Mouse (Mus musculus) c-Kit-negative CD71-positive TER-119-positive erythroid progenitor cells, embryonic 14.5 days (primary cell): ENCODE results near the gene Tinagl1.

Source experiments
- DNase-seq: peaks from one replicate; pipeline ENCODE4 v3.0.0-alpha.2; 2013; ENCODE audit warnings: low read depth, low spot score

Tinagl1 gene

DNA sequence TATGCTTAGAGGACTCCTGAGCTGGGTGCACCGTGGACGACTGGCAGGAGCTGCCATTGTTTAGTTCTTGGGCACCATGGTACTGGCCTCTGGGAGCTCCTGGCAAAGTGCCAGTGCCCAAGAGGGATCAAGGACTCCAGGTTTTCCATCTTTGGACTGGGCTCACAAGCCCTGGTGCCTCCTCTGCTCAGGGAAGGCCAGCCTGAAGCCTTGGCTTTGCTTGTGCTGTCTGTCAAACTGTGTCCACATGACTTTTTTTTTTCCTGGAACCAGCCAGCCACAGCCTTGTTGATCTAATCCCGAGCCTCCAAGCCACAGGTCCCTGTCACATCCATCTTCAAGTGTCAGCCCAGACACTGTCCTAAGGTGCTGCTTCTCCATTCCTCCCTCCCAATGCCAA is 33.1 kb downstream of the Tinagl1 start:
- no peak for DNase-seq

DNA sequence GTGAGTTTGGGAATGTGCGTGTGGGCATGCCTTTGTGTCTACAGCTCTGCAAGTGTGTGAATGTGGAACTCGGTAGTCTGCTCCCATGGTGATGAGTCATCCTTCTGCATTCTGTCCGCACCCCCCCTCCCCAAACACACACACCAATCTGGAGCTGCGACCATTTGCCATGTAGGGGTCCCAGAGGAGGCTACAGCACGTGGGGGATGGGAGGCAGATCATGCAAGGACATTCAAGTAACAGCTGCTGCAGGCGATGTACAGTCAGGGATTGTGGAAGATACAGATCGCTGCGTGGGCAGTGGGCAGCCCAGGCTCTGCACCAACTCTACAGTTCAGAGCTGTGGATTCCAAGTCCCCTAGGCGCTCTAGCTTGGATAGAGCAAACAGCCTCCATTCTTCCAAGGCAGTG is 33.9 kb downstream of the Tinagl1 start:
- DNase-seq = no peak

DNA sequence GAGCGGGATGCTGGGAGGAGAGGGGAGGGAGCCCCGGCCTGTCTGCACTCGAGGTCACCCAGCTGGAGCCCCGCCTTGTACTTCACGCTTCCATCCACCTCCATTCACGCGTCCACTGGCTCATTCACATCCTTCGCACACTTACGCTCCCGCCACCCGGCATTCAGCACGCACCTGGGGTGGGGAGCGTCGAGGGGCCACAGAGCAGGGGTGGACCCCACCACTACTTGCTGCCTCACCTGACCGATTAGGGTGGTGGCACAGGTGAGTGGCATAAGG is 35.8 kb downstream of the Tinagl1 start, which contains the start of gene Hcrtr1:
TSS of gene Hcrtr1 (minus strand) at position 146 of the 279 bp plus-strand sequence.
- DNase-seq = no peak

DNA sequence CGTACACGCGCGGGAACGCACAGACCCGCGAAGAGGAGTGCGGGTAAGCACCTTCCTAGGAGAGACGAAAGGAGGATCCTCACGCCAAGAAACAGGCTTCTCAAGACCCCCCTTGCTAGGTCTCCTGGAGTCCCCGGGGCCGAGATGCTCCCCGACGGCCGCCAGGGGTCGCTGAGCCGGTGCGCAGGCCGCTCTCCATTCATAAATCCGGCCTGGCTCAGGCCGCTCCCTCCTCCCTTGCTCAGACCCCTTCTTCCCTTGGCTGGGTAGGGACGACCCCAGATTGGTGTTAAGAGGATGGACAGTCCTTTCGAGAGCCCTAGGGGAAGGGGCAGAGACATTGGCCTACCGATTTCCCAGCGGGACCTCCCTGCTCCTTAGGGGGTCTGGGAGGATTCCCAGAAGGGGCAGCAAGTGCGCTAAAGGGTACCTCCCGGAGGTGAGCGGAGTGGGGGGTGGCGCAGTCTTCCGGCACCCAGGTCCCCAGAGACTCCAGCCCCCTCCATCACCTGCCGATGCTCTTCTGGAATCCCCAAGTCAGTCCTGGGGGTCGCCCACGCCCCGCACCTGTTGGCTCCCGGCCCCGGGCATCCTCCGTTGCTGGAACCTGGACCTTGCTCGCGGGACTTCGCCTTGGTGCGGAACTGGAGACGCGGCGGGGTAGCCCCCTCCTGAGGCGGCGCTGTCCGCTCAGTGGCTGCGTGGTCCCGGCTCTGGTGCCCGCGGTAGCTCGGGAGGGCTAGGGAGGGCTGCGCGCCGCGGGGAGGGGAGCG is 36.3 kb downstream of the Tinagl1 start:
- no peak for DNase-seq

DNA sequence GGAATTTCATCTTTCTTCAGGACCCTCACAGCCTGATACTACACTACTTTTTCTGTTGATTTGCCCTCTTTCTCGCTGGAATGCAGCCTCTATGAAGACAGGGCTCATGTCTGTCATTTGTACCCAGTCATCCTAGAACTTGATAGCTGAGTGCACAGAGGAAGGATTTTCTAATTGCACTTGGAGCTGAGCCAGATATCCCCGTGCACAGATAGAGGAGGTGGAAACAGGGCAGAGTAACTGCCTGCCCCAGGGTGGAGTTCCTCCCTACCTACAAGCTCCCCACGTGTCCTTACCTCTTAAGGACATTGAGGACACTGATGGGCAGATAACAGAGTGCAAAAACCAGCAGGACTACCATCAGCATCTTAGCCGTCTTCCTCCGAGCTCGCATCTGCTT is 41.5 kb downstream of the Tinagl1 start:
- DNase-seq = no peak

DNA sequence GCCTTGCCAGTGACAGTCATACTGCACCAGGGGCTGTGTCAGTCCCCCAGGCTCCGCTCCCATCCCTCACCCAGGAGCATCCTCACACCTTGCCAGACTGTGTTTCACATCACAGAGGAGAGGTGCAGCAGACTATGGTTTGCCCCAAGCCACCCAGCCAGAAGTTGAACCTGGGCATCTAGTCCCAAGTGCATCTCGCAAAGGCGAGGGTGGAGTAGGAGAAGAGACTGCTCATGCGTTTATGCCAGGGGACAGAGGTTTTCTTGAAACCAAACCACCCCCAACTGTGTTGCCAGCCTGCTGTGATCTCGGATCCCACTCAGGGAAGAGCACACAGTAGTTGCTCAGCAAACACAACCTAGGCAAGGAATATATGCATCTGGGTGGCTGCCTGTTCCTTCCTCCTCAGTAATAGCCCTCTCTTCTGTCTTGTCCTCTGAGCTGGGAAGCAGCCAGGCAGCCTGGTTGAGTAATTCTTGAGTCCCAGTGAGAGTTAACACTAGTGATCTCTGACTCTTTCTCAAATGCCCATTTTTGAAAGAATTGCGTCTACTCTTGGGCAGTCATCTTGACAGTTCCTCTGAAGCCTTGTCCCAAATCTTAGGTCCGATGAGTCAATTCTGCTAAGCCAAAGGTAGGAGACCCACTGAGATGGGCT is 43.3 kb downstream of the Tinagl1 start:
- DNase-seq = no peak

DNA sequence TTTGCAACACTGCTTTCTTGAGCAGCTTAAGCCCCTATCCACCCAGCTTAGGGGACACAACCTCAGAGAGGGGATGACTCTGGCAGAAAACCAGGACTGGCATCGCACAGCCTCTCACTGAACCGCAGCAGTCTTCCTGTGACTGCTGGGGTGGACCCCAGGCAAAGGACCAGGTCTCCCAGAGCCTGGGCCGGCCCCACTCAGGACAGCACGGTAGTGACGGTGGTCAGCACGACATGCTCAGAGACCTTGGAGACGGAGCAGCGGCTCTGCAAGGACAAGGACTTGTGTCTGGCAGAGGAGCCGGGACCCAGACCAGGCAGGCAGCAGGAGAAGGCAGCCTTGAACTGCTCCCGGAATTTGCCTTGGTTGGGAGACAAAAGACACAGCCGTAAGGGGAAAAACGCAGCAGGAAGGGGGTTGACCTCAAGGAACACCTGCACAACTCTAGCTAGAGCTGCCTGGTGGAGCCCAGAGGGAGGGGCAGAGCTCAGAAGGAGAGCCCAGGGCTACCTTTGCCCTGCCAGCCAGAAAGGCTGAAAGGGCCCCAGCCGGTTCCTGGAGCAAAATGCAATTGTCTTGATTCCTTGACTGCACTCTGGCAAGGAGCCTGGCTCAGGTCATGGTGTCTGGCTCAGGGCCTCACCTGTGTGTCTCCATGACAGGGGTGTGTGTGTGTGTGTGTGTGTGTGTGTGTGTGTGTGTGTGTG is 44.1 kb downstream of the Tinagl1 start:
- no peak for DNase-seq

DNA sequence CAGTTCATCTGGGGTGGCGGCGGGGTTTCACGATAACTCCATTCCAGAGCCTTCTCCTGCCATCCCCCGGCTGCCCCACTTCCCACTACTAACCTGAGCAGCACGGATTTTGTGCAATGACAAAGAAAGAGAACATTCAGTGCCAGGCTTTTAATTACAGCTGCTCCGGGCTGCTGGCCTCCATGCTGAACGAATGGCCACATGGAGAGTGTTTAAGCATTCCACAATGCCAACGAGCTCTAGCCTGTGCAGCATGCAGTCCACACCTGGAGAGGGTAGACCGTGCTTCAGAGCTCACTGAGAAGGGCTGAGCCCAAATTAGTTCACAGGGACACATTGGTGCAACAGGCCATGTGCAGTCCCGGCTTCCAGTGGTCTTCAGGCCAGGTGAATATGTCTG is 44.8 kb downstream of the Tinagl1 start:
- DNase-seq = no peak

DNA sequence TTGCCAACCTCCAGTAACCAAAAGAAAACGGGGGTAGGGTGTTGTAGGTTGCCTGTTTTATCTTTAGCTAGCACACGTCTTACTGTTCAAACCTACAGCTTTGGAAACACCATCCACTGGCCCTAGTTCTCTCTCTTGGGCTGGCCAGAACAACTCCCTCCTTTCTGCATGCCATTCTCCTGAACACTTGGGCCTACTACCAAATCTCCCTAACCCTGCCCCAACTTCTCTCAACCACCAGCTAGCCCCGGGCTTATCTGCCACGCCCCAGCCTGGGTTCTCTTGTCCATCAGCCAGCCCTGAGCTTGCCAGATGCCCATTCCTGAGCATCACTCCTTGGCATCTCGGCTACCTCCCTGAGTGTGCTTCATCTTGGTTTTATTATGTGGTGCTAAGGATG is 46.0 kb downstream of the Tinagl1 start:
- DNase-seq = no peak

DNA sequence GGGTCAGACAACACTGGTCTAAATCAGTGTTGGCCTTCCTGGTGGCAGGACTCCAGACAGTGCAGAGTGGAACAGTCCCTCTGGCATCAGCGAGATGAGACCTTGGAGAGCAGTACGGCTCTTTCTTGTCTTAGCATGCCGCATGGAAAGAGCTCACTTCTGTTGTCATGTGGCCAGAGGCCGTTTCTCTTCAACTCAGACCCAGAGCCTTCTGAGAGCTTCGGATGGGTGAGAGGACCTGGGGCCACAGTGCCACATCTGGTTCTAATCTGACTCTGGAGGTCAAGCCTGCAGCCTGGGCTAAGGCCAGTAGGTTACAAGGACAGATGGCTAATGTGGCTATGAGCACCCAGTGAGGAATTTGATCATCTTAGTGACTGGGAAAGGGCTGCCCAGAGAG is 49.0 kb downstream of the Tinagl1 start:
- no peak for DNase-seq

DNA sequence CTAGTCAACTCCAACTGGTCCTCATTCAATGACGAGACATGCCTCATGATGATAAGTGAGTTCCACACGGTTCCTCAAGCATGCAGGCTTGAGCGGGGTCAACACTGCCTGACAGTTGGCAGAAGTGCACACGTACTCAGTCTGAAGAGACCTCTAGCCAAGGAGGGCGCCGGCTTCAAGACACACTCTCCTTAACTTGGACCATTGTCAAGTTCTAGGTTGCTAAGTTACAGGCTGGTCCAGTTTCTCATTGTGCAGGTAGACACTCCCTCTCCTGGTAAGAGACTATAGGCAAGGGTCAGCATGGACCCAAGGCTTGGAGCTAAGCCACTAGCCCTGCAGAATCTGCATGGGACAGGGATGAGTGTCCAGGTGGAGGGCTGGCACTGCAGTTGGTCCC is 49.8 kb downstream of the Tinagl1 start:
- DNase-seq = no peak

DNA sequence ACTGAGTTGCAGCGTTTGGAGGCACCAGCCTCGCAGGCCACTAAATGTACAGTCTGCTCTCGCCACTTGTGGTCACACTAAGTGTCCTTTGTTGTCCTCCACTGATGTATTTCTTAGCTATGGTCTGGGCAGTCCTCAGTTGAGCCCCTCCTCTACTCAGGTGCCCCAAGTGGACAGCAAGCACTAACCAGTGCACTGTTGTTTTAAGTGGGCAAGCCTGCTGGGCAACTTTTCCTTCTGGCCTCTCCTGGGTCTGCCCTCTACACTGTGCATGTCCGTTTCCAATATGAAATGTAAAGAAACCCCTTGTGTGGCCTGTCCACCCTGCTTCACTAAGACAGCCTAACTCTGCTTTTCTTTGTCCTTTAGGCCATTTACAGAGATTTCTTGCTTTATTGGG is 50.8 kb downstream of the Tinagl1 start:
- no peak for DNase-seq

DNA sequence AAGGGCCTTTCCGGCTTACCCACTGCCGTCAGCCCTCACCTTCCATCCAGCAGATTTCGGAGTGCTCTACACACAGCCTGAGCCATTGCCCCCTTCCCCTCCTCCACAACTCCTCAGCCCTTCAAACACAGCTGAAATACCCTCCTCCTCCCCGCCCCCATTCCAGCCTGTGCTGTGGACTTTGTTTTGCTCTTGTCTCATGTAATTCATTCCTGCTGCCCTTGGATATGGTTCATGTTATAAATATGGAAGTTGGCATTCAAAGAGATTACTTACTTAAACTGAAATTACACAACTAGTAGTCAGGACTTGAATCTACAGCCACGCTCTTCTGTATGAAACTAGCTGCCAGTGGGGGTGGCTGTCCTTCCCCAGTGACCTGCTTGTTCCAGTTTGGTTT is 51.9 kb downstream of the Tinagl1 start:
- no peak for DNase-seq

DNA sequence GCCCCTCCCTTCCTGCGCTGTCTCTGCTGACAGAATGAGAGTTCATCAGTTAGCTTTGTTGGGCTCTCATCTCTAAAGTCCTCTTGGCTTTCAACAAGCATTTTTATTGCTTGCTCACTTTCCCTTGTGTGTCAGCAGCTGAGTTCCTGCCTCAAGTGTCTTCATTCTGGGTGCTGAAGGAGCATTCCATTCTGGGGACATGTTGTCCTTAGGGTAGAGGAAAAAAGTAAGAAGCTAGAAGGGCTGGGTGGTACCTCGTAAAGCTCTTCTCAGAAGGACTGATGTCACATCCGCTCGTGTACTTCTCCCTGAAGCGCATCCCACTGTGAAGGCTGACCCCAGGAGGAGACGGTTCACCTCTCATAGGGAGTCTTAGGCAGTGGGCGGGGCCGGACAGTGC is 53.4 kb downstream of the Tinagl1 start:
- DNase-seq = no peak

DNA sequence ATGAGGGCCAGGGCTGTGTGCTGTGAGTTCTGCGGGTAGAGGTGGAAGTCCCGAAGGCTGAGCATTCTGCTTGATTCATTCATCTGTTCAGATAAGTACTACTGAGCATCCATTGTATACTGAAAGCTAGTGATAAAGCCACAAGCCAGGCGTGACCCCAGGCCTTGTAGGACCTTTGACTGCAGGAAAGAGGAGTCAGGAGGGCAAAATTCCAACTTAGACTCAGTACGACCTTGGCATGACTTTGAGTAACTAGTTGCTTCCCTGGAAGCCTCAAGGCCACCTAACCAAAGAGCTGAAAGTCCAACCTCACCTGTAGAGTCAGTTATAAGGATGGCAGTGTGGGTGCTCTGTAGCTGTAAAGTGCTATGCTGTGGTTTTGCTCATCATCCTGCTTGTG is 54.2 kb downstream of the Tinagl1 start:
- no peak for DNase-seq
